Mouse (Mus musculus): Measurements from ENCODE around the gene Gm13278.
"Not testable (repeated sequence)": the region's sequence is repeated elsewhere in the genome, so short reads cannot be mapped to it uniquely, and the experiment has no call there.

- not testable (repeated sequence) for TF ChIP-seq CTCF (IDR thresholded peaks at IDR 0.05; ENCODE audit: low read depth, low read length); POLR2A (IDR thresholded peaks at IDR 0.05; ENCODE audit: insufficient read depth, low read length)
These were observed 31.6 kb upstream of the Gm13278 start, which contains the start of gene Gm13283 for GRCm38 (mm10) chr4:88759610-88760268.

All from ES-Bruce4 (cell line).